Mouse (Mus musculus): ENCODE data around the gene Tigar.

The Tigar gene

GRCm38 (mm10) chr6:127109402-127109930, at the start of gene Tigar:
Gene Tigar (minus strand): TSS chr6:127109557.
- DNase-seq (ENCODE audit: low spot score in 2 of 2) = peak; percentile 94 to 95

GRCm38 (mm10) chr6:127157321-127157720, 48.0 kb upstream of the Tigar start:
- DNase-seq (ENCODE audit: low spot score in 2 of 2) = no peak

GRCm38 (mm10) chr6:127155468-127155867, 46.1 kb upstream of the Tigar start:
- peak; percentile 52 to 56 for DNase-seq (ENCODE audit: low spot score in 2 of 2)

- peak; percentile 60 to 62 for DNase-seq (ENCODE audit: low spot score in 2 of 2)
Observed at GRCm38 (mm10) chr6:127154708-127155268, 45.4 kb upstream of the Tigar start.

GRCm38 (mm10) chr6:127153972-127154707, 44.8 kb upstream of the Tigar start:
- no peak for DNase-seq (ENCODE audit: low spot score in 2 of 2)

DNA sequence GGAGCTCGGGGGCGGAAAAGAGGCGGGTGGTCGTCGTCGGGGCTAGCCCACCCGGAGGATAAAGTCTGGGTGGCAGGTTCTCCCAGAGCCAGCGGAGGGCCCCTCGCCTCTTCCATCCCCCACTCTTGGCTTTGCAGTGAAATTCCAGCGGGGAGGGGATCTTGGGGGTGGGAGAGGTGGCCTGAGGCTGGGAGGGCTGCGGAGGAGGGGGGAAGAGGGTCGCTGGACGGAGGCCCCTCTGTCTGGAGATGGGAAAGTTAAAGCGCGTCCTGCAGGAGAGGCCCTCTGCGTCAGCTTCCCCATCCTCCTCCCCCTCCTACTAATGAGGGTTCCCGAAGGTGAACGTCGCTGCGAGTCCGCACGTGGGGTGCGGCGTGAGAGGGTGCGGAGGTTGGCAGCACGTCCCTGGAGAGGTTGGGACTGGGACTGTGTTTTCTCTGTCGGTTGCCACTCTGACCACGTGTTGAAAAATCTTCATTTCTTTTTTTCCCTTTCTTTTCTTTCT, 44.0 kb upstream of the Tigar start:
- DNase-seq (ENCODE audit: low spot score in 2 of 2) = peak; percentile 13 to 14

GRCm38 (mm10) chr6:127152106-127152951, 43.0 kb upstream of the Tigar start, which contains the start of gene Ccnd2:
Gene Ccnd2 (minus strand): TSS chr6:127152193.
- DNase-seq (ENCODE audit: low spot score in 2 of 2) = peak; percentile 84 to 87

- DNase-seq (ENCODE audit: low spot score in 2 of 2) = peak; percentile 63 to 70
Observed at GRCm38 (mm10) chr6:127151565-127152105, 42.3 kb upstream of the Tigar start.

- DNase-seq (ENCODE audit: low spot score in 2 of 2) = peak; percentile 76 to 80
Observed at GRCm38 (mm10) chr6:127150663-127151564, 41.6 kb upstream of the Tigar start.

GRCm38 (mm10) chr6:127149944-127150662, 40.7 kb upstream of the Tigar start:
- DNase-seq (ENCODE audit: low spot score in 2 of 2) = peak in 1 of 2 experiments; percentile 23

GRCm38 (mm10) chr6:127149303-127149943, 40.1 kb upstream of the Tigar start:
- DNase-seq (ENCODE audit: low spot score in 2 of 2) = peak; percentile 68 to 69

DNA sequence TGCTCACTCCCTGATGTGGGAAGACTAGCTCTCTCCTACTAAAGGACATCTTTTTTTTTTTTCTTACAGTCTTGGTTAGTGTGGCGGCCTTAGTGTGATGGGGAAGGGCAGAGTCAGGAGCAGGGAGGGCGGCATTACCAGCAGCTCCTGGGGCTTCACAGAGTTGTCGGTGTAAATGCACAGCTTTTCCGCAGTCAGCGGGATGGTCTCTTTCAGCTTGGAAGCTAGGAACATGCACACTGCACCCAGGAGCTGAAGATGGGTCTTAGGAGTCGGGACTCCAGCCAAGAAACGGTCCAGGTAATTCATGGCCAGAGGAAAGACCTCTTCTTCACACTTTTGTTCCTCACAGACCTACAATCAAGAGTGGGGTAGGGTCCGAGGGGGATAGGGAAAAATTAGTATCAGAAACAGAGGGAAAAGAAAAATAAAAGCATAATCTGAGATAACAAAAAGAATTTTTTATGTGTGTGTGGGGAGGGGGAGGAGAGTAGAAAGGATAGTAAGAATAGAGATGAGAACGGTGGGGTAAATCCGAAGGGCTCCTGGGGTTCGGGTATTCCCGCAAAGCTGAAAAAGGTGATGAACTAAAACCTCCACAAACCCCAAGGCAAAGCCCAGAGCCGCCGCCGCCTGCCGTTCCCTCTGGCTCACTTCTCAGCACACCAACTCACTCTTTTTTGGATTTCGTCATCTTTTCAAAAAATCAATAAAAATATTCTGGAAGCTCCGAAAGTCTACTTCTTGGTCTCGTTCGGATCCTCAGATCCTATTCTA, 39.4 kb upstream of the Tigar start:
- no peak for DNase-seq (ENCODE audit: low spot score in 2 of 2)

- DNase-seq (ENCODE audit: low spot score in 2 of 2) = peak; percentile 75 to 83
Observed at GRCm38 (mm10) chr6:127147665-127148064, 38.3 kb upstream of the Tigar start.

DNA sequence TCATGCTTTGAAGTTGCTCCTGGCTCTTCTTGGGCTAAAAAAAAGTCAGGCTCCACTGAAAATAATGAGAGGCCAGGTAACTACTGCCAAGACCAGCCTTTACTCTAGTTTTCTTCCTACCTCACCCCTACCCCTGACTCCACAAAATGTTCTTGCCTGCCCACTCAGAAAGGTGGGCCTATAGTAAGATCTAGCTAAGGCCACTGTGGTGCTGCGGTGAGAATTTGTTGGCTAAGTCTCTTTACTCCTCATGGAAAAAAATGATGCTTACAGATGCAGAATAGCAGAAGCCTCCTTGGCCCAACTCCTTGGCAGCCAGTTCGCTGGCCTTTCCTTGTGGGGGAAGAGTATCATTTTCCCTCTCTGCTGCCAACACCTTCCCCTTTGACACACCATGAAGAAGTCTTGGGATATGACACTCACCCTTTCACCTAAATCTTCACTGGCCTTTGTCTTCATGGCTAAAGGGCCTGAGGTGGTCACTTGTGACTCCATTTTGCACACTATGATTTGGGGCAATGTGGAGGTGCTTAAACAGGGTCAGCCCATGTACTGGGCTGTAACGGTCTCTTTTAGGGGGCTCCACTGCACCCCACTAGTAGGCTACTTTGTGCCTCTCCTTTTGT, 37.1 kb upstream of the Tigar start:
- DNase-seq (ENCODE audit: low spot score in 2 of 2) = no peak

GRCm38 (mm10) chr6:127145464-127146190, 36.3 kb upstream of the Tigar start:
- peak in 1 of 2 experiments; percentile 24 for DNase-seq (ENCODE audit: low spot score in 2 of 2)

- DNase-seq (ENCODE audit: low spot score in 2 of 2) = no peak
Observed at GRCm38 (mm10) chr6:127143576-127144288, 34.4 kb upstream of the Tigar start.

DNA sequence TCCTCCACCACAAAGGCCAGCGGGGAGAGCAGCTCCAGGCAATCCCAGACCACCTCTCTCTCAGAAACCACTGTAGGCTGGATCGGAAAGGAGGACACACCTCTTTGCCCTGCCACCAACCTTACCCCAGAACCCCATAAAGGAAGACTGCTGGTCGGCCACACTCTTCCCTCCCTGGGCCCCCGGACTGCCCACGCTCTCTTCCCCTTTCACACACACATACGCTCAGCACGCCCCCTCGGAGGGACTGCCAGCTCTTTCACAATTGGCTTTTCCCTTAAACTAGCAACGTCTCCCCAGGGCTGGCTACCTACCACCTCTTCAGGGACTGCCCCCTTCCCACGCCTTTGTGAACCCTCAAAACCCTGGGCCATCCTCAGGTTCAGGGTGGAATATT, 33.8 kb upstream of the Tigar start:
- peak in 1 of 2 experiments; percentile 30 for DNase-seq (ENCODE audit: low spot score in 2 of 2)
